Mouse (Mus musculus): Measurements from ENCODE around the gene Serpine3.

DNA sequence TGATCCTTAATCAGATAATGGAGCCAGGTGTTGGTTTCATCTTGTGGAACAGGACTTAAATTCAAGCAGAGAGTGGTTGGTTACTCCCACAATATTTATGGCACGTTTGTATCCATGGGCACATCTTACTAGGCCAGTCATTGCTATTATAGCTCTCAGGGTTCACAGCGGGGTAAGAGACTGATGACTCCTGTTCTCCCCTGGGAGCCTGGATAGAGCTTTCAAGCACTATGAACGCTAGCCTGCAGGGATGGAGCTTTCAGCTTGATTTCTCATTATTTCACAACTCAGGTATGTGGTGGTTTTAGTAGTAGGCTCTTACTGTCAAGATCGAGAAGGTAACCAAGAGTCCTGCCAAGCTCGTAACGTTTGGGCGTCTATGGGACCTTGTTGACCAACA is 7.5 kb upstream of the Serpine3 start:
- TF ChIP-seq E2F4 (IDR thresholded peaks at IDR 0.05; ENCODE audit: insufficient read depth): no peak
- TF ChIP-seq TCF12 (IDR thresholded peaks at IDR 0.05; ENCODE audit: insufficient read depth, poor library complexity, severe bottlenecking): no peak
- no peak for TF ChIP-seq POLR2A (IDR thresholded peaks at IDR 0.05; ENCODE audit: insufficient read length, low read depth)
- TF ChIP-seq USF1 (IDR thresholded peaks at IDR 0.05; ENCODE audit: low read depth): no peak
- TF ChIP-seq SRF (IDR thresholded peaks at IDR 0.05; ENCODE audit: control insufficient read depth, insufficient read length, low read depth): no peak
- no peak for TF ChIP-seq MYOD1 (IDR thresholded peaks at IDR 0.05; ENCODE audit: control insufficient read depth in 1 of 3, insufficient read length in 2 of 3, low read depth in 2 of 3)
- no peak for TF ChIP-seq POLR2AphosphoS2 (IDR thresholded peaks at IDR 0.05; ENCODE audit: insufficient read length, low read depth)
- TF ChIP-seq CEBPB (IDR thresholded peaks at IDR 0.05; ENCODE audit: insufficient read depth, poor library complexity, severe bottlenecking): no peak
- no peak for TF ChIP-seq MAX (IDR thresholded peaks at IDR 0.05; ENCODE audit: low read depth)
- no peak for TF ChIP-seq MYOG (IDR thresholded peaks at IDR 0.05; ENCODE audit: control insufficient read depth in 1 of 3, insufficient read depth in 1 of 3, insufficient read length in 2 of 3, low read depth in 2 of 3)

Measured in myocyte (in vitro differentiated cells).